Mouse (Mus musculus) kidney, postnatal 0 days (tissue): ENCODE measurements around the gene Myct1. TPM values are rescaled to one million over a fixed set of nuclear protein-coding genes. Genes with fewer than 3 reads are reported as not detected.

Experiments
- ATAC-seq: fragments of 200-750 bp; cut with Nextera tagmentation; replicated peaks from 2 replicates; pipeline ENCODE4 v1.8.0; 2017; ENCODE audit warnings: low read depth, moderate number of reproducible peaks, moderate TSS enrichment, moderate library complexity; ENCODE audit not compliant: low FRiP score
- DNase-seq: peaks from one replicate; pipeline ENCODE4 v3.0.0-alpha.2; 2016; ENCODE audit warnings: low spot score
- H3K27ac ChIP-seq: fragments of 300-500 bp; sonication (generic); 2 replicates; pipeline ENCODE4 v1.5.1; 2014; ENCODE audit warnings: mild to moderate bottlenecking
- H3K27me3 ChIP-seq: fragments of 300-500 bp; sonication (generic); 2 replicates; pipeline ENCODE4 v1.6.1; 2014; ENCODE audit warnings: low read length, mixed read lengths; ENCODE audit not compliant: insufficient read depth
- H3K36me3 ChIP-seq: fragments of 300-500 bp; sonication (generic); 2 replicates; pipeline ENCODE4 v1.6.1; 2014; ENCODE audit warnings: low read length, mixed read lengths; ENCODE audit not compliant: insufficient read depth
- H3K4me1 ChIP-seq: fragments of 300-500 bp; sonication (generic); replicated peaks from 2 replicates; pipeline ENCODE4 v1.6.1; 2014; ENCODE audit warnings: antibody characterized with exemption, low read length, mixed read lengths; ENCODE audit not compliant: insufficient read depth
- H3K4me2 ChIP-seq: fragments of 300-500 bp; sonication (generic); 2 replicates; pipeline ENCODE4 v1.6.1; 2014; ENCODE audit warnings: mild to moderate bottlenecking, low read length, moderate library complexity, mixed read lengths
- H3K4me3 ChIP-seq: fragments of 300-500 bp; sonication (generic); replicated peaks from 2 replicates; pipeline ENCODE4 v1.5.1; 2014; ENCODE audit warnings: low read depth, low read length
- H3K9ac ChIP-seq: fragments of 300-500 bp; sonication (generic); 2 replicates; pipeline ENCODE4 v1.6.1; 2014; ENCODE audit warnings: low read depth, low read length
- H3K9me3 ChIP-seq: fragments of 300-500 bp; sonication (generic); replicated peaks from 2 replicates; pipeline ENCODE4 v1.6.1; 2016; ENCODE audit warnings: low read length, inconsistent platforms, mixed read lengths
- CTCF ChIP-seq: IDR thresholded peaks from 2 replicates; pipeline ENCODE4 v1.5.1; 2016; ENCODE audit warnings: antibody characterized with exemption, low read depth, mild to moderate bottlenecking, moderate library complexity
- WGBS: fragments of 180-500 bp; shearing (Covaris S2); extraction: QIAGEN DNeasy Blood & Tissue Kit; methylation state at CpG from one replicate; pipeline ENCODE4 v1.1.7; 2014; 5-methylcytosine and 5-hydroxymethylcytosine counted together
- polyA plus RNA-seq: library from polyadenylated mRNA; unstranded; fragments of >200 nt; fragmentation: Nextera tagmentation; extraction: Ambion mirVana; gene quantifications from 2 replicates; pipeline ENCODE4 v1.2.1, GENCODE M21; 2015

Gene Myct1
- 12.2 and 12.4 TPM in 2 replicates for polyA plus RNA-seq

GRCm38 (mm10) chr10:5593464-5593863 is at the start of gene Myct1:
Gene Myct1, plus strand, starts transcription at chr10:5593775.
- DNase-seq (peak; percentile 59), ATAC-seq (no peak)
- peak within 1 kb of the TSS; percentile 15 for H3K4me3 ChIP-seq
- no peak within 1 kb of the TSS for H3K27ac ChIP-seq
- H3K27me3 ChIP-seq: no peaks in the 10 kb centered on the region
- H3K9ac ChIP-seq: 0 out of 2 replicates have a peak within 1 kb of the TSS, but pooled peaks have one; percentile 23
- no peaks in the 10 kb centered on the region for H3K9me3 ChIP-seq
- TF ChIP-seq CTCF: no peak
- H3K36me3 ChIP-seq: no peaks in the 10 kb centered on the region
- no peaks in the 10 kb centered on the region for H3K4me1 ChIP-seq
- 4% methylated on average over 5 of the region's 5 CpGs for WGBS
- peak within 1 kb of the TSS; percentile 32 for H3K4me2 ChIP-seq

DNA sequence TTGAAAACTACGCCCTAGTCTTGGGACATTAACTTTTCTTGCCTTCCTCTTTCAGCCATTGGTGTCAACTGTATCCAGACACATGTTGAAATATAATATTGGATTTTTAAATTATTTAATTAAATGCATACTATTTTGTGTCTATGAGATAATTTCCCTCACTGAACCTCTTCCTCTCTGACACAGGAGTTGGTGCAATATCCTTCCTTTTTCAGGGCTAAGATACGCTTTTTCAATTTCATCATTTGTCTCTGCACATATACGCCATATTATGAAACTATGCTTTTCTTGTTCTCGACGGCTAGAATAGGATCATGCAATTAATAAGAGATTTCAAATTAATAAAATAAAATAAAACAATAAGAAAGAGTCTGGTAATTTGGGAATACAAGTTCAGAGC is 47.1 kb upstream of the Myct1 start:
- 90% methylated on average over 5 of the region's 5 CpGs for WGBS
- DNase-seq (no peak), ATAC-seq (no peak)
- no peak overlapping the region for H3K27ac ChIP-seq
- no peak overlapping the region for H3K4me3 ChIP-seq
- no peaks in the 10 kb centered on the region for H3K36me3 ChIP-seq
- H3K27me3 ChIP-seq: 0 out of 2 replicates have a peak, but pooled peaks cover 2% of the 10 kb centered on the region
- no peaks in the 10 kb centered on the region for H3K9me3 ChIP-seq
- no peak overlapping the region for H3K9ac ChIP-seq
- no peaks in the 10 kb centered on the region for H3K4me1 ChIP-seq
- TF ChIP-seq CTCF: no peak
- H3K4me2 ChIP-seq: no peak overlapping the region

DNA sequence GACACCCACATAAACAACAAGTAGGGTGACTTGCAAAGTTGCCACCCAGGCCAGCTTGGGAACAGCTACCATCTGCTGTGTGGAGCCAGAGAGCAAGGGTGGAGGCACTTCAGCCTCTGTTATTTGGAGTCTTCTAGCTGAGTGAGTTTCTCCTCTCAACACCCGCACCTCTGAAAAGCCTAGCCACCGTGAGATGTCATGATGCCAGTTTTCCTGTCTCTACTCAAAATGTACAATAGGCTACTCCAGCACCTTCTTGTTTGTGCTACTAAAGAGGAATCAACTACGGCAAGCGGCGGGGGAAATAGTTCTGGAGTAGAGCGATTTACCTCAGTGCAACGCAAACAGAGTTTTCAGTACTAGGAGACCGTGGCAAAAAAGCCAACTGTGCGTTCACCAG is 45.8 kb upstream of the Myct1 start:
- 85% methylated on average over 9 of the region's 9 CpGs for WGBS
- TF ChIP-seq CTCF: no peak
- Histone ChIP-seq H3K27me3 (0 out of 2 replicates have a peak, but pooled peaks cover 2% of the 10 kb centered on the region), H3K27ac (no peak overlapping the region), H3K36me3 (no peaks in the 10 kb centered on the region), H3K4me1 (no peaks in the 10 kb centered on the region), H3K9ac (no peak overlapping the region), H3K9me3 (no peaks in the 10 kb centered on the region), H3K4me3 (no peak overlapping the region), H3K4me2 (no peak overlapping the region)
- no peak for DNase-seq
- no peak for ATAC-seq

- H3K9me3 ChIP-seq: no peaks in the 10 kb centered on the region
- H3K36me3 ChIP-seq: no peaks in the 10 kb centered on the region
- no peak for ATAC-seq
- H3K4me2 ChIP-seq: no peak overlapping the region
- no peak overlapping the region for H3K9ac ChIP-seq
- DNase-seq: no peak
- H3K4me1 ChIP-seq: no peaks in the 10 kb centered on the region
- no peak for TF ChIP-seq CTCF
- H3K27me3 ChIP-seq: 0 out of 2 replicates have a peak, but pooled peaks cover 2% of the 10 kb centered on the region
- no peak overlapping the region for H3K27ac ChIP-seq
- H3K4me3 ChIP-seq: no peak overlapping the region
- WGBS: 79% methylated on average over 2 of the region's 2 CpGs
Measured at GRCm38 (mm10) chr10:5548651-5549050, 44.9 kb upstream of the Myct1 start.

GRCm38 (mm10) chr10:5549871-5550167 is 43.8 kb upstream of the Myct1 start:
- peak; percentile 10 for DNase-seq
- H3K9me3 ChIP-seq: no peaks in the 10 kb centered on the region
- no peaks in the 10 kb centered on the region for H3K36me3 ChIP-seq
- 10% methylated on average over 6 of the region's 6 CpGs for WGBS
- peak overlapping the region; percentile 84 for H3K4me2 ChIP-seq
- no peak for TF ChIP-seq CTCF
- H3K4me1 ChIP-seq: no peaks in the 10 kb centered on the region
- no peak overlapping the region for H3K27ac ChIP-seq
- 0 out of 2 replicates have a peak, but pooled peaks cover 2% of the 10 kb centered on the region for H3K27me3 ChIP-seq
- H3K9ac ChIP-seq: no peak overlapping the region
- ATAC-seq: no peak
- peak overlapping the region; percentile 42 for H3K4me3 ChIP-seq

DNA sequence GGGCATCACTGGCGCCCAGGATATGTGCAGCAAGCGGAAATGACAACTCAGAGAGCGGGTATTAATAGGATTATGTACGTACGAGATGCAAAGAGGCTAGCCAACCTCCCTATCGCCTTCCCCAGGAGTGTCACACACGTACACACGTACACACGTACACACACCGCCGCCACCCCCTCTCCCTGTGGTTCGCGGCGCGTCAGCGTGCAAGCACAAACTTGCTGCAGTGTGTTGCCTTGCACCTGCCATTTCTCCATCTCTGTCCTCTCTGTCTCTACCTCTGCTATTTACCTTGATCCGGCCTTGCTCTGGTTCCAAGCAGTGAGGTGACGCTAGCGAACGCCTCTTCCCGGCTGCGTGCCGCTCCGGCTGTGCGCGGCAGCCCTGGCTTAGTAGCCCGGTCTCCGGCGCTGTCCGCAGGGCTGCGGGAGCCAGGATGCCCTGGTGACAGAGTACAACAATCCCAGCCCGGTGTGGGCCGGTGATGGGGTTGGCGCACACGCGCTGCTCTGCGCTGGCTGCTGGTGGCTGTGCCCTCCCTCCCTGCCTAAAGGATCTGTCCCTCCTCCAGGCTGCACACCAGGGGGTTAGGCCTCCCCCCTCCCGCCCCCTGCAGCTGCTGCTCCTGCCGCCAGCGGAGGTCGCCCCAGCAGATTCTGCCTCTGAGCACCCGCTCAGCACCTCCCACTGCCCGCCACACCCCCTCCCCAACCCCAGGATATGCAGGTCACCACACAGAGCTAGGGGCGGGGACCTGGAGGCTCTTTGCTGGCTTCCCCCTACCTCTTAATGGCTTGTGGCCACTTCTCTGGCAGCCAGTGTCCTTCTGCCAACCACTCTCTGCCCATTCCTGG is 43.2 kb upstream of the Myct1 start:
- no peak overlapping the region for H3K27ac ChIP-seq
- H3K36me3 ChIP-seq: no peaks in the 10 kb centered on the region
- no peaks in the 10 kb centered on the region for H3K4me1 ChIP-seq
- DNase-seq (peak; percentile 43), ATAC-seq (peak; percentile 82)
- peak overlapping the region; percentile 42 for H3K4me3 ChIP-seq
- H3K9me3 ChIP-seq: no peaks in the 10 kb centered on the region
- peak; percentile 9; the same call in 1 of the 2 replicates for TF ChIP-seq CTCF
- H3K9ac ChIP-seq: peak overlapping the region; percentile 42
- 0 out of 2 replicates have a peak, but pooled peaks cover 2% of the 10 kb centered on the region for H3K27me3 ChIP-seq
- peak overlapping the region; percentile 84 for H3K4me2 ChIP-seq
- 2% methylated on average over 43 of the region's 44 CpGs for whole genome bisulfite sequencing
